Mouse (Mus musculus): ENCODE results near the gene Rasgef1b.

Rasgef1b gene

GRCm38 (mm10) chr5:99390314-99390713, 338.6 kb downstream of the Rasgef1b start:
- DNase-seq: no peak

GRCm38 (mm10) chr5:99388585-99389250, 340.1 kb downstream of the Rasgef1b start:
- DNase-seq: no peak

- DNase-seq: no peak
Measured at GRCm38 (mm10) chr5:99388131-99388530, 340.7 kb downstream of the Rasgef1b start.

- peak; percentile 81 for DNase-seq
Measured at GRCm38 (mm10) chr5:99387185-99387981, 341.5 kb downstream of the Rasgef1b start.

GRCm38 (mm10) chr5:99386246-99386845, 342.5 kb downstream of the Rasgef1b start:
- no peak for DNase-seq

GRCm38 (mm10) chr5:99385737-99386136, 343.1 kb downstream of the Rasgef1b start:
- no peak for DNase-seq

- no peak for DNase-seq
Measured at GRCm38 (mm10) chr5:99385090-99385489, 343.8 kb downstream of the Rasgef1b start.

GRCm38 (mm10) chr5:99383783-99384281, 345.0 kb downstream of the Rasgef1b start:
- no peak for DNase-seq

GRCm38 (mm10) chr5:99382786-99383185, 346.1 kb downstream of the Rasgef1b start:
- DNase-seq: no peak

GRCm38 (mm10) chr5:99381639-99382038, 347.2 kb downstream of the Rasgef1b start:
- DNase-seq: no peak

GRCm38 (mm10) chr5:99380882-99381281, 348.0 kb downstream of the Rasgef1b start:
- no peak for DNase-seq

GRCm38 (mm10) chr5:99380166-99380565, 348.7 kb downstream of the Rasgef1b start:
- no peak for DNase-seq

- DNase-seq: no peak
Measured at GRCm38 (mm10) chr5:99378437-99379226, 350.2 kb downstream of the Rasgef1b start.

- no peak for DNase-seq
Measured at GRCm38 (mm10) chr5:99375725-99376124, 353.1 kb downstream of the Rasgef1b start.

- DNase-seq: no peak
Measured at GRCm38 (mm10) chr5:99374460-99374859, 354.4 kb downstream of the Rasgef1b start.

GRCm38 (mm10) chr5:99373570-99374151, 355.2 kb downstream of the Rasgef1b start:
- DNase-seq: no peak

GRCm38 (mm10) chr5:99370636-99371035, 358.2 kb downstream of the Rasgef1b start:
- no peak for DNase-seq

GRCm38 (mm10) chr5:99369256-99369655, 359.6 kb downstream of the Rasgef1b start:
- DNase-seq: no peak

GRCm38 (mm10) chr5:99368615-99369014, 360.2 kb downstream of the Rasgef1b start:
- DNase-seq: no peak

GRCm38 (mm10) chr5:99360531-99360930, 368.3 kb downstream of the Rasgef1b start:
- DNase-seq: no peak

GRCm38 (mm10) chr5:99359251-99359650, 369.6 kb downstream of the Rasgef1b start:
- no peak for DNase-seq

- peak; percentile 30 for DNase-seq
Measured at GRCm38 (mm10) chr5:99354640-99355132, 374.2 kb downstream of the Rasgef1b start.

All from kidney, adult 9 months (tissue).